Mouse (Mus musculus): ENCODE results near the gene Igfbp7. TPM values are rescaled to one million over a fixed set of nuclear protein-coding genes. Genes with fewer than 3 reads are reported as not detected.

Gene Igfbp7
- 238 and 374 TPM in 2 replicates for polyA plus RNA-seq (2015; fragmentation: Nextera tagmentation; extraction: Ambion mirVana)

GRCm38 (mm10) chr5:77407341-77408298 lies at the start of gene Igfbp7:
TSS of gene Igfbp7 (minus strand) at chr5:77408041.

GRCm38 (mm10) chr5:77309924-77310772 lies 97.7 kb downstream of the Igfbp7 start, which contains the start of the genes Noa1 and Polr2b:
TSS of gene Noa1 (minus strand) at chr5:77310084.
TSS of gene Polr2b (plus strand) at chr5:77310147.

Other genes with a start within 250 kb of the Igfbp7 start
- gene Spink2, start 196.6 kb downstream of the Igfbp7 start, polyA plus RNA-seq (2015; fragmentation: Nextera tagmentation; extraction: Ambion mirVana): 5.3 and 7.7 TPM in 2 replicates
- 11.5 and 12.1 TPM in 2 replicates for gene Rest, start 142.6 kb downstream of the Igfbp7 start, polyA plus RNA-seq (2015; fragmentation: Nextera tagmentation; extraction: Ambion mirVana)
- gene Noa1, start 98.0 kb downstream of the Igfbp7 start, polyA plus RNA-seq (2015; fragmentation: Nextera tagmentation; extraction: Ambion mirVana): 17.0 and 17.3 TPM in 2 replicates
- gene Polr2b, start 97.9 kb downstream of the Igfbp7 start, polyA plus RNA-seq (2015; fragmentation: Nextera tagmentation; extraction: Ambion mirVana): 20.7 and 22.1 TPM in 2 replicates